Mouse (Mus musculus) common myeloid progenitor, adult 5-6 weeks (primary cell): ENCODE measurements around the gene Fam173b. TPM values are rescaled to one million over a fixed set of nuclear protein-coding genes. Genes with fewer than 3 reads are reported as not detected.
A peak's percentile ranks its signal among the peaks of the same experiment; 100 is the strongest.

Source experiments
- ATAC-seq: replicated peaks from 2 replicates; pipeline ENCODE4 v1.8.0; 2016; ENCODE audit warnings: low read depth, mild to moderate bottlenecking, moderate TSS enrichment, inconsistent platforms; ENCODE audit not compliant: poor library complexity, severe bottlenecking
- total RNA-seq: library from RNA; stranded (forward); fragments of 200-1000, 187-1606 nt; gene quantifications from 2 replicates; pipeline ENCODE4 v1.2.3, GENCODE M21; 2017

Fam173b gene
- total RNA-seq, 1 experiment from 2014 or later = 11.3 TPM

DNA sequence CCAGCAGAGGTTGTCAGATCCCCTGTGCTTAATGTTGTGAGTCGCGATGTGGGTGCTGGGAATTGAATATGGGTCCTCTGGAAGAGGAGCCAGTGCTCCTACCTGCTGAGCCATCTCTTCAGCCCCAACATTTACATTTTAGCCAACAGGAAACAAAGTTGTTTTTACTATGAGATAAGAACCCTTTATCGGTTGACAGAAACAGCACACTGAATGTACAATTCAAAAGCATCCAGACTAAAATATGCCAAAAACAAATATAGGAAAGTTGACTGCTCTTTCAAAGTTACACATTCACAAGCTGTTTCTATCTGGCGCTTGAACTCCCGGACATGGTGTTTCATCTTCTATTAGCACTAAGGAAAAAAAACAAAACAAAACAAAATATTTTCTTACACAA lies 15.6 kb upstream of the Fam173b start:
- ATAC-seq = no peak

DNA sequence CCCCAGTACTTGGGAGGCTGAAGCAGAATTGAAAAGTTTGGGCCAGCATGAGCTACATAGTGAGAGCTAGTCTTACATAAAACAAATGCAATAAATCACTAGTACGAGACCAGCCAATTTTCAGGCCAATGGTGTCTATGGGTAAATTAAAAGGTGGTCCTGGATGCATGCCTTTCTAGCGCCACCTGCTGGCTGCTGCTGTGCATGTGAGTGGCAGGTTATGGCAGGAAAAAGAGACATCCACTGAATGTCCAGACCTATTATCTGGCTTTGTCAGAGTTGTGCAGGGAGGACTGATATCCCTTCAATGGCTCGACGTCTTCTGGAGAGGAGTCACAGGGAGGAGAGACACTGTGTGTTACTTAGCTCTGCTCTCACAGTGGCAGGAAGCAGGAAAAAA lies 15.1 kb upstream of the Fam173b start:
- ATAC-seq = peak; percentile 78

- no peak for ATAC-seq
These were observed 13.9 kb upstream of the Fam173b start for GRCm38 (mm10) chr15:31587789-31588188.

- no peak for ATAC-seq
These were observed 12.5 kb upstream of the Fam173b start for GRCm38 (mm10) chr15:31588989-31589640.

- ATAC-seq = no peak
These were observed 11.5 kb upstream of the Fam173b start for GRCm38 (mm10) chr15:31590176-31590575.

- no peak for ATAC-seq
These were observed 9.1 kb upstream of the Fam173b start for GRCm38 (mm10) chr15:31592531-31592930.

GRCm38 (mm10) chr15:31594260-31594659 lies 7.4 kb upstream of the Fam173b start:
- ATAC-seq = no peak

GRCm38 (mm10) chr15:31595651-31596050 lies 6.0 kb upstream of the Fam173b start:
- ATAC-seq = no peak

DNA sequence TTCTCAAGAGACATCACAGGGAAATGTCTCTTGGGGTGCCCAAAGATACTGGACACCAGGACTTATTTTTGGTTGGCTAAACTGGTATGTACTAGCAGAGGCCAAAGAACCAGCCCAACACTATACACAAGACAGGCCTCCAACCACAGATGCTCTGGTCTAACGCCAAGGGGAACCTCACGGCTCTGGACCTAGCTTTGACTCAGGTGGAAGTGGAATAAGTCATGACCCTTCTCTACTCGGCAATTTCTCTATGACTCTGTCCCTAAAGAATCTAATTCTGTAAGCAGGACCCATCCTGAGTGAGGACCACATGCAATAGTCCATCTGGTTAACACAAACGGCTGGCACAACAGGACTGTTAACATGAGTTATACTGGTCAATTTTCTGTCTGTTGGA lies 1.8 kb upstream of the Fam173b start:
- no peak for ATAC-seq

GRCm38 (mm10) chr15:31601279-31601645 lies 390 bp upstream of the Fam173b start:
- ATAC-seq = peak; percentile 50

DNA sequence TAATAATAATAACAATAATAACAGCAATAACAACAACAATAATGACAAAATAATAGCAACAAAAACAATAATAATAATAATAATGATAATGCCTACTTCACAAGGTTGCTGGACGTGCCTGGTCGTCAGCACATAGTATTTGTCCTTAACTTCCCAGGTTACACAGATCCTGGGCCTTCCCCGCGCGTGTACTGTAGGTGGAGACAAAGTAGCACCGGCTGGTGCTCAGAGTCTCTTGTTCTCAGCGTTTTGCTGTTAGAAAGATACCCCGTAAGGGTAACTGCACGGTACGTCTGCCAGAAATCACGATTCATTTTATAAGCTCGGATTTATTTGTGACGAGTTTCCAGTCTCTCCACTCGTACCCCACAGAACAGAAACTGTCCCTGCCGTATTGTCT lies 774 bp downstream of the Fam173b start:
- peak; percentile 36 for ATAC-seq

DNA sequence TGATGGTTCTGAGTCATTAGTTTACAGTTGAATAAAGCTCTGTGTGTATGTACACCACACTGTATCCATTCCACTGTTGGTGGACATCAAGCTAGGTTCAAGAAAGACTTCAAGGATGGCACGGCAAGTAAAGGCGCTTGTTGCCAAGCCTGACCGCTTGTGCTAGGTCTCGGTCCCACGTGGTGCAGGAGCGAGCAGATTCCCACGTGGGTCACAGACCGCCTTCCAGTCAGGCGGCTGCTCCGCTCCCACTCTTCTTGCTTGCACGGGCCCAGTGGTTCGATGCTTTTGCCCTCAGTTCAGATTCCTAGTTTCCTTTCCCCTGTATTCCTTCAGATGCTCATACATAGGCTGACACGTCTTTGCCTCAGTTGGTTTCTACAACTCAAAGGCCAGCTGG lies 1.5 kb downstream of the Fam173b start:
- ATAC-seq = no peak

- ATAC-seq = no peak
These were observed 5.2 kb downstream of the Fam173b start for GRCm38 (mm10) chr15:31606821-31607220.

DNA sequence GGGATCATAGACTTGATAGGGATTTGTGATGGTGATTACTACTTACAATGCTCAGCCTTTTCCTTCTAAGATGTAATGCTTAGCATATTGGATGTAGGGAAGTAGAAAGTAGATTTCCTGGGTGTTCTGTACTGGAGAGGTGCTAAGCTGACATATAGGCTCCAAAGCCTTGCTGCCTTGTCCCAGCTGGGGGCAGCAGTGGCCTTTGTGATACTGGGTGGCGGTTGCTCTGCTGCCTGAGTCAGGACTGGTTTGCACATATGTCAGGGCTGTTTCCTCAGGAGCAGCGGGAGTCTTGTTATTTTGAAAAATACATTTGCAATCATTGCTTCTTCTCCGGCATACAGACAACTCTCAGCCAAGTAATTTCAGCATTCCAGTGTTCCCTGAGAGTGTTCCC lies 9.4 kb downstream of the Fam173b start:
- ATAC-seq = 0 out of 2 replicates have a peak, but pooled peaks have one; percentile 32

DNA sequence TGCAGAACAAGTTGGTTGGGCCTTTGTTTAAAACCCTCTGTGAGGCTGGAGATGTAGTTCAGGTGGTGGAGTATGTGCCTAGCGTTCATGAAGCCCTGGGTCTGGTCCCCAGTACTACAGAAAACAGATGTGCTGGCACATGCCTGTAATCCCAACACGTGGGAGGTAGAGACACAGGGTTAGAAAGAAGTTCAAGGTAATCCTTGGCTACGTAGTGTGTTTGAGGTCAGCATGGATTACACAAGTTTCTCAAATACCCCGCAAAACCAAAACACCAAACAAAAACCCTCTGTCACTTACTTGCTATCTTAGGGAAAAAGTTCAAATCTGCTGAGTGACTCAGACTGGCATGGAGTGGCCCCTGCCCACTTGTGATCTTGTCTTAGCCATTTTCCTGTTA lies 10.3 kb downstream of the Fam173b start:
- no peak for ATAC-seq

- peak; percentile 47; the same call in 1 of the 2 replicates for ATAC-seq
These were observed 12.3 kb downstream of the Fam173b start for GRCm38 (mm10) chr15:31613826-31614453.

- ATAC-seq = no peak
These were observed 13.0 kb downstream of the Fam173b start for GRCm38 (mm10) chr15:31614666-31615065.

GRCm38 (mm10) chr15:31617261-31617660 lies 15.6 kb downstream of the Fam173b start:
- ATAC-seq = no peak

GRCm38 (mm10) chr15:31619521-31619920 lies 17.9 kb downstream of the Fam173b start:
- no peak for ATAC-seq

GRCm38 (mm10) chr15:31627277-31628154 lies 25.9 kb downstream of the Fam173b start:
- 0 out of 2 replicates have a peak, but pooled peaks have one; percentile 39 for ATAC-seq

- no peak for ATAC-seq
These were observed 26.5 kb downstream of the Fam173b start for GRCm38 (mm10) chr15:31628180-31628579.
